Mouse (Mus musculus): Measurements from ENCODE around the gene Vopp1. TPM values are rescaled to one million over a fixed set of nuclear protein-coding genes. Genes with fewer than 3 reads are reported as not detected.
A peak's percentile ranks its signal among the peaks of the same experiment; 100 is the strongest.

The Vopp1 gene
- polyA plus RNA-seq, 1 experiment from 2014 or later = 109 TPM

GRCm38 (mm10) chr6:57743333-57743732 is 81.6 kb downstream of the Vopp1 start:
- WGBS = 76% methylated on average over 2 of the region's 2 CpGs
- H3K4me2 ChIP-seq (ENCODE audit: low read length) = no peak overlapping the region
- no peak overlapping the region for H3K9ac ChIP-seq (replicated peaks; ENCODE audit: low read length)
- ATAC-seq (ENCODE audit: low FRiP score, low TSS enrichment) = no peak
- DNase-seq = no peak
- H3K36me3 ChIP-seq (ENCODE audit: control insufficient read depth, insufficient read depth, low read length) = peaks cover 10% of the 10 kb centered on the region
- H3K27ac ChIP-seq (replicated peaks; ENCODE audit: low read depth, low read length) = no peak overlapping the region
- H3K9me3 ChIP-seq (ENCODE audit: control insufficient read depth, low read length) = no peaks in the 10 kb centered on the region
- no peak overlapping the region for H3K4me3 ChIP-seq (replicated peaks; ENCODE audit: low read depth, low read length)
- H3K4me1 ChIP-seq (ENCODE audit: control insufficient read depth, insufficient read depth, low read length) = no peaks in the 10 kb centered on the region
- no peaks in the 10 kb centered on the region for H3K27me3 ChIP-seq (ENCODE audit: control insufficient read depth, insufficient read depth, low read length)

GRCm38 (mm10) chr6:57742749-57743148 is 82.2 kb downstream of the Vopp1 start:
- Histone ChIP-seq H3K27me3 (ENCODE audit: control insufficient read depth, insufficient read depth, low read length) (no peaks in the 10 kb centered on the region), H3K4me1 (ENCODE audit: control insufficient read depth, insufficient read depth, low read length) (no peaks in the 10 kb centered on the region), H3K9ac (replicated peaks; ENCODE audit: low read length) (no peak overlapping the region), H3K4me2 (ENCODE audit: low read length) (no peak overlapping the region), H3K4me3 (replicated peaks; ENCODE audit: low read depth, low read length) (no peak overlapping the region), H3K36me3 (ENCODE audit: control insufficient read depth, insufficient read depth, low read length) (peaks cover 14% of the 10 kb centered on the region), H3K9me3 (ENCODE audit: control insufficient read depth, low read length) (no peaks in the 10 kb centered on the region), H3K27ac (replicated peaks; ENCODE audit: low read depth, low read length) (no peak overlapping the region)
- DNase-seq = no peak
- no peak for ATAC-seq (ENCODE audit: low FRiP score, low TSS enrichment)
- 100% methylated on average over 1 of the region's 1 CpGs for WGBS

GRCm38 (mm10) chr6:57721347-57721746 is 103.6 kb downstream of the Vopp1 start:
- no peak for ATAC-seq (ENCODE audit: low FRiP score, low TSS enrichment)
- no peak for DNase-seq
- no peaks in the 10 kb centered on the region for H3K4me1 ChIP-seq (ENCODE audit: control insufficient read depth, insufficient read depth, low read length)
- no peak overlapping the region for H3K4me2 ChIP-seq (ENCODE audit: low read length)
- H3K36me3 ChIP-seq (ENCODE audit: control insufficient read depth, insufficient read depth, low read length) = peaks cover 19% of the 10 kb centered on the region
- WGBS = 97% methylated on average over 1 of the region's 1 CpGs
- no peak overlapping the region for H3K27ac ChIP-seq (replicated peaks; ENCODE audit: low read depth, low read length)
- H3K9ac ChIP-seq (replicated peaks; ENCODE audit: low read length) = no peak overlapping the region
- no peaks in the 10 kb centered on the region for H3K27me3 ChIP-seq (ENCODE audit: control insufficient read depth, insufficient read depth, low read length)
- H3K4me3 ChIP-seq (replicated peaks; ENCODE audit: low read depth, low read length) = no peak overlapping the region
- H3K9me3 ChIP-seq (ENCODE audit: control insufficient read depth, low read length) = 0 out of 2 replicates have a peak, but pooled peaks cover 3% of the 10 kb centered on the region

GRCm38 (mm10) chr6:57711726-57712125 is 113.2 kb downstream of the Vopp1 start:
- Histone ChIP-seq H3K9me3 (ENCODE audit: control insufficient read depth, low read length) (no peaks in the 10 kb centered on the region), H3K36me3 (ENCODE audit: control insufficient read depth, insufficient read depth, low read length) (0 out of 2 replicates have a peak, but pooled peaks cover 2% of the 10 kb centered on the region), H3K9ac (replicated peaks; ENCODE audit: low read length) (no peak overlapping the region), H3K4me1 (ENCODE audit: control insufficient read depth, insufficient read depth, low read length) (no peaks in the 10 kb centered on the region), H3K27me3 (ENCODE audit: control insufficient read depth, insufficient read depth, low read length) (no peaks in the 10 kb centered on the region), H3K4me3 (replicated peaks; ENCODE audit: low read depth, low read length) (no peak overlapping the region), H3K4me2 (ENCODE audit: low read length) (no peak overlapping the region), H3K27ac (replicated peaks; ENCODE audit: low read depth, low read length) (no peak overlapping the region)
- WGBS = 35% methylated on average over 1 of the region's 1 CpGs
- DNase-seq = no peak
- ATAC-seq (ENCODE audit: low FRiP score, low TSS enrichment) = no peak

- DNase-seq (no peak), ATAC-seq (ENCODE audit: low FRiP score, low TSS enrichment) (no peak)
- no peaks in the 10 kb centered on the region for H3K27me3 ChIP-seq (ENCODE audit: control insufficient read depth, insufficient read depth, low read length)
- H3K4me1 ChIP-seq (ENCODE audit: control insufficient read depth, insufficient read depth, low read length) = peaks cover 13% of the 10 kb centered on the region; the same call in 1 of the 2 replicates
- H3K9ac ChIP-seq (replicated peaks; ENCODE audit: low read length) = no peak overlapping the region
- H3K4me2 ChIP-seq (ENCODE audit: low read length) = no peak overlapping the region
- no peaks in the 10 kb centered on the region for H3K36me3 ChIP-seq (ENCODE audit: control insufficient read depth, insufficient read depth, low read length)
- no peak overlapping the region for H3K27ac ChIP-seq (replicated peaks; ENCODE audit: low read depth, low read length)
- no peaks in the 10 kb centered on the region for H3K9me3 ChIP-seq (ENCODE audit: control insufficient read depth, low read length)
- no peak overlapping the region for H3K4me3 ChIP-seq (replicated peaks; ENCODE audit: low read depth, low read length)
- 85% methylated on average over 1 of the region's 1 CpGs for WGBS
Observed at GRCm38 (mm10) chr6:57706721-57707120, 118.2 kb downstream of the Vopp1 start.

GRCm38 (mm10) chr6:57703703-57704102 is 121.3 kb downstream of the Vopp1 start:
- Histone ChIP-seq H3K4me1 (ENCODE audit: control insufficient read depth, insufficient read depth, low read length) (peaks cover 21% of the 10 kb centered on the region), H3K27ac (replicated peaks; ENCODE audit: low read depth, low read length) (peak overlapping the region; percentile 100), H3K4me2 (ENCODE audit: low read length) (peak overlapping the region; percentile 68), H3K36me3 (ENCODE audit: control insufficient read depth, insufficient read depth, low read length) (no peaks in the 10 kb centered on the region), H3K9me3 (ENCODE audit: control insufficient read depth, low read length) (no peaks in the 10 kb centered on the region), H3K4me3 (replicated peaks; ENCODE audit: low read depth, low read length) (peak overlapping the region; percentile 78), H3K9ac (replicated peaks; ENCODE audit: low read length) (peak overlapping the region; percentile 98), H3K27me3 (ENCODE audit: control insufficient read depth, insufficient read depth, low read length) (no peaks in the 10 kb centered on the region)
- DNase-seq = peak; percentile 49
- ATAC-seq (ENCODE audit: low FRiP score, low TSS enrichment) = peak; percentile 43
- 33% methylated on average over 2 of the region's 2 CpGs for WGBS

- no peaks in the 10 kb centered on the region for H3K36me3 ChIP-seq (ENCODE audit: control insufficient read depth, insufficient read depth, low read length)
- peak; percentile 98 for DNase-seq
- peak; percentile 99 for ATAC-seq (ENCODE audit: low FRiP score, low TSS enrichment)
- under 1% methylated on average over 59 of the region's 59 CpGs for WGBS
- H3K27me3 ChIP-seq (ENCODE audit: control insufficient read depth, insufficient read depth, low read length) = no peaks in the 10 kb centered on the region
- H3K4me1 ChIP-seq (ENCODE audit: control insufficient read depth, insufficient read depth, low read length) = peaks cover 21% of the 10 kb centered on the region
- H3K27ac ChIP-seq (replicated peaks; ENCODE audit: low read depth, low read length) = peak overlapping the region; percentile 100
- H3K9me3 ChIP-seq (ENCODE audit: control insufficient read depth, low read length) = no peaks in the 10 kb centered on the region
- H3K4me2 ChIP-seq (ENCODE audit: low read length) = peak overlapping the region; percentile 68
- peak overlapping the region; percentile 78 for H3K4me3 ChIP-seq (replicated peaks; ENCODE audit: low read depth, low read length)
- H3K9ac ChIP-seq (replicated peaks; ENCODE audit: low read length) = peak overlapping the region; percentile 98
Observed at GRCm38 (mm10) chr6:57702743-57703499, 122.0 kb downstream of the Vopp1 start.

- Histone ChIP-seq H3K27ac (replicated peaks; ENCODE audit: low read depth, low read length) (peak within 1 kb of the TSS; percentile 100), H3K4me2 (ENCODE audit: low read length) (peak within 1 kb of the TSS; percentile 68), H3K9ac (replicated peaks; ENCODE audit: low read length) (peak within 1 kb of the TSS; percentile 98), H3K27me3 (ENCODE audit: control insufficient read depth, insufficient read depth, low read length) (no peaks in the 10 kb centered on the region), H3K9me3 (ENCODE audit: control insufficient read depth, low read length) (no peaks in the 10 kb centered on the region), H3K36me3 (ENCODE audit: control insufficient read depth, insufficient read depth, low read length) (no peaks in the 10 kb centered on the region), H3K4me3 (replicated peaks; ENCODE audit: low read depth, low read length) (peak within 1 kb of the TSS; percentile 78), H3K4me1 (ENCODE audit: control insufficient read depth, insufficient read depth, low read length) (peaks cover 21% of the 10 kb centered on the region)
- WGBS = 0% methylated on average over 10 of the region's 10 CpGs
- ATAC-seq (ENCODE audit: low FRiP score, low TSS enrichment) (peak; percentile 39), DNase-seq (peak; percentile 78)
Observed at GRCm38 (mm10) chr6:57702376-57702742, 122.6 kb downstream of the Vopp1 start, which contains the start of gene Lancl2. Gene Lancl2 (plus strand): TSS chr6:57702540.

- peak overlapping the region; percentile 100 for H3K27ac ChIP-seq (replicated peaks; ENCODE audit: low read depth, low read length)
- no peak for ATAC-seq (ENCODE audit: low FRiP score, low TSS enrichment)
- peak overlapping the region; percentile 98 for H3K9ac ChIP-seq (replicated peaks; ENCODE audit: low read length)
- H3K4me3 ChIP-seq (replicated peaks; ENCODE audit: low read depth, low read length) = peak overlapping the region; percentile 78
- no peaks in the 10 kb centered on the region for H3K27me3 ChIP-seq (ENCODE audit: control insufficient read depth, insufficient read depth, low read length)
- H3K4me2 ChIP-seq (ENCODE audit: low read length) = peak overlapping the region; percentile 68
- DNase-seq = peak; percentile 59
- 36% methylated on average over 4 of the region's 4 CpGs for WGBS
- H3K9me3 ChIP-seq (ENCODE audit: control insufficient read depth, low read length) = no peaks in the 10 kb centered on the region
- H3K36me3 ChIP-seq (ENCODE audit: control insufficient read depth, insufficient read depth, low read length) = no peaks in the 10 kb centered on the region
- H3K4me1 ChIP-seq (ENCODE audit: control insufficient read depth, insufficient read depth, low read length) = peaks cover 21% of the 10 kb centered on the region
Observed at GRCm38 (mm10) chr6:57701686-57702085, 123.3 kb downstream of the Vopp1 start.

Measured in midbrain, embryonic 14.5 days (tissue).